Mouse (Mus musculus) hindbrain, embryonic 13.5 days (tissue): Measurements from ENCODE around the gene Ccdc62. TPM values are rescaled to one million over a fixed set of nuclear protein-coding genes. Genes with fewer than 3 reads are reported as not detected.

Experiments used
- ATAC-seq: fragments of 200-750 bp; cut with Nextera tagmentation; 2 replicates; pipeline ENCODE4 v1.8.0; 2017; ENCODE audit warnings: moderate TSS enrichment; ENCODE audit not compliant: low FRiP score
- H3K27ac ChIP-seq: fragments of 300-500 bp; sonication (generic); 2 replicates; pipeline ENCODE4 v1.5.1; 2015; ENCODE audit warnings: inconsistent platforms, mild to moderate bottlenecking, moderate library complexity
- H3K27me3 ChIP-seq: fragments of 300-500 bp; sonication (generic); 2 replicates; pipeline ENCODE4 v1.6.1; 2015; ENCODE audit warnings: mild to moderate bottlenecking, inconsistent platforms
- H3K36me3 ChIP-seq: fragments of 300-500 bp; sonication (generic); 2 replicates; pipeline ENCODE4 v1.6.1; 2015; ENCODE audit warnings: mild to moderate bottlenecking, inconsistent platforms
- H3K4me1 ChIP-seq: fragments of 300-500 bp; sonication (generic); replicated peaks from 2 replicates; pipeline ENCODE4 v1.6.1; 2015; ENCODE audit warnings: inconsistent platforms
- H3K4me2 ChIP-seq: fragments of 300-500 bp; sonication (generic); 2 replicates; pipeline ENCODE4 v1.6.1; 2015; ENCODE audit warnings: inconsistent platforms, mild to moderate bottlenecking, moderate library complexity
- H3K4me3 ChIP-seq: fragments of 300-500 bp; sonication (generic); 2 replicates; pipeline ENCODE4 v1.5.1; 2015; ENCODE audit warnings: mild to moderate bottlenecking, inconsistent platforms
- H3K9ac ChIP-seq: fragments of 300-500 bp; sonication (generic); 2 replicates; pipeline ENCODE4 v1.6.1; 2015; ENCODE audit warnings: mild to moderate bottlenecking, inconsistent platforms
- H3K9me3 ChIP-seq: fragments of 300-500 bp; sonication (generic); 2 replicates; pipeline ENCODE4 v1.6.1; 2016; ENCODE audit warnings: inconsistent platforms
- WGBS: fragments of 180-500 bp; shearing (Covaris S2); methylation state at CpG from one replicate; pipeline ENCODE4 v1.1.7; 2015; 5-methylcytosine and 5-hydroxymethylcytosine counted together
- polyA plus RNA-seq: library from polyadenylated mRNA; unstranded; fragments of >200 nt; fragmentation: Nextera tagmentation; extraction: Ambion mirVana; gene quantifications from 2 replicates; pipeline ENCODE4 v1.2.1, GENCODE M21; 2015

Ccdc62 gene
- polyA plus RNA-seq, 1 experiment from 2014 or later = 6.2 TPM

DNA sequence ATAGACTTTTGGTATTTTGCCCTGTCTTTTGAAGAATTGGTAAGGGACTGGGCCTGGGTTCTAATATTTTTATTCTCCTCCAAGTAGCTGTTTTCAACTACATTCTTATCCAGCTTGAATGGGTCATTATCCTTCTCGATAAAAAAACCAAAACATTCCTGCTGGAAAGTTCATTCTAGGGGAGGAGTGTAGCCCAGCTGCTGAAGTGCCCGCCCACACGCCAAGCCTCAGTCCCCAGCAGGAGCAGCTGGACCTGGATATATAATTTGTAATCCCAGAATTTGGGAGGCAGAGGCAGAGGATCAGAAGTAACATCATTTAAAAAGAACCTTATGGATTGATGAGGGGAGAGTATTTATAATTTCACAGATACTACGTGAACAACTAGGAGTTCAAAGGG is 16.1 kb downstream of the Ccdc62 start:
- no peak overlapping the region for H3K9ac ChIP-seq
- H3K27ac ChIP-seq = no peak overlapping the region
- no peak for ATAC-seq
- WGBS = 75% methylated on average over 4 of the region's 4 CpGs
- H3K4me2 ChIP-seq = no peak overlapping the region
- H3K4me1 ChIP-seq = no peaks in the 10 kb centered on the region
- H3K27me3 ChIP-seq = 0 out of 2 replicates have a peak, but pooled peaks cover 21% of the 10 kb centered on the region
- no peaks in the 10 kb centered on the region for H3K36me3 ChIP-seq
- H3K4me3 ChIP-seq = no peak overlapping the region
- H3K9me3 ChIP-seq = no peaks in the 10 kb centered on the region

DNA sequence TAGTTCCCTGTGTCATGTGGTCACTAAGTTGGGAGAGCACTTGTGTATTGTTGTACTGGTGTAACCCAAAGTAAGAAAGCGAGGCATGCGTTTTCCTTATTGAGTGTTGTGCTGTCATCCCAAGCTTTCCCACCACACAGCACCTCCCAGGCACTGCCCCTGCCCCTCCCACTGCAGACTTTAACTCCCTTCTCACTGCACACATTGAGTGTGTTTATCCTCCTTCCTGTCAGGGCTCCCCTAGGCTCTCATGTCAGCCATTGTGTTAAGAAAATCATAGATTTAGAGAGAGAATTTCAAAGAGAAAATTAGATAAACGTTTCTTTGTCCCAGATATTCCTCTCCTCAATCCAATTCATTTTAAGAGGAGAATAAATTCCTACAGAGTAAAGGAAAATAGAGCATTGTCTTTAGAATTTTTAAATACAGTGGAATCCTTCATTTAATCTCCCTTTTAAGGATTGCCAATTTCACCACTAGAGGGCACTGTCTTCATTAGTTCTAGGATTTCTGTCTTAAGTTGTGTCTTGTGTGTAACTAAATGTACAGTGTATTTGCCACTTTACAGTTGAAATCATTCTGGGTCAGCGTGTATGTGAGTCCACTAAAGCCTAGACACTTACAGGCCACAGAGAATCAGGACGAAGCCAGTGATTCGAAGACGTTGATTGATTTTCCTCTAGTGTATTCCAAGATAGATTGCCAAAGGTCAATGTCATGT is 16.7 kb downstream of the Ccdc62 start:
- WGBS = 52% methylated on average over 7 of the region's 7 CpGs
- Histone ChIP-seq H3K27ac (no peak overlapping the region), H3K9ac (no peak overlapping the region), H3K4me1 (no peaks in the 10 kb centered on the region), H3K4me2 (no peak overlapping the region), H3K9me3 (no peaks in the 10 kb centered on the region), H3K36me3 (no peaks in the 10 kb centered on the region), H3K27me3 (peaks cover 24% of the 10 kb centered on the region; the same call in 1 of the 2 replicates), H3K4me3 (no peak overlapping the region)
- no peak for ATAC-seq

DNA sequence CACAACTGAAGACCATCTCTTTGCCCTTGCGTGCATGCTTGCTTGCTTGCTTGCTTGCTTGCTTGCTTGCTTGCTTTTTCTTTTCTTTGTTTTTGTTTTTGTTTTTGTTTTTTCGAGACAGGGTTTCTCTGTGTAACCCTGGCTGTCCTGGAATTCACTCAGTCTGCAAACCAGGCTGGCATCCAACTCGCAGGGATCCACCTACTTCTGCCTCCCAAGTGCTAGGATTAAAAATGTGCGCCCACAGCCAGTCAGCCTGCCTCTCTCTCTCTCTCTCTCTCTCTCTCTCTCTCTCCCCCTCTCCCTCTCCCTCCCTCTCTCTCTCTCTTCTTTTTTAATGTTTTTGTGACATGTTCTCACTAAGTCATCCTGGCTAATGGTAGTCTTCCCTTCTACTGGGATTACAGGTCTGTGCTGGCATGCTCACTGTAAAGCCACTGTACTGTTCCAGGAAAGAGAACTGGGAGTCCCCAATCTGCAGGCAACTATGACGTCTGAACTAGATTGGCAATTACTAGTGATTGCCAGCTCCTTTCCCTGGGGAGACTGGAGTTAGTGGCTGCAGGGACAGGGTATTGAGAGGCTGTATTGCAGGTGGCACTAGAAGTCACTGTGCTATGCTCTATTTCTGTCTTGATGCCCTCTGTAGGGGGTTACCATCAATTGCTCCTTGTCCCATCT is 22.0 kb downstream of the Ccdc62 start:
- H3K4me3 ChIP-seq = no peak overlapping the region
- no peak overlapping the region for H3K27ac ChIP-seq
- H3K4me2 ChIP-seq = no peak overlapping the region
- 73% methylated on average over 5 of the region's 5 CpGs for WGBS
- no peaks in the 10 kb centered on the region for H3K36me3 ChIP-seq
- H3K9me3 ChIP-seq = no peaks in the 10 kb centered on the region
- H3K4me1 ChIP-seq = no peaks in the 10 kb centered on the region
- ATAC-seq = no peak
- H3K9ac ChIP-seq = no peak overlapping the region
- H3K27me3 ChIP-seq = peaks cover 20% of the 10 kb centered on the region; the same call in 1 of the 2 replicates

DNA sequence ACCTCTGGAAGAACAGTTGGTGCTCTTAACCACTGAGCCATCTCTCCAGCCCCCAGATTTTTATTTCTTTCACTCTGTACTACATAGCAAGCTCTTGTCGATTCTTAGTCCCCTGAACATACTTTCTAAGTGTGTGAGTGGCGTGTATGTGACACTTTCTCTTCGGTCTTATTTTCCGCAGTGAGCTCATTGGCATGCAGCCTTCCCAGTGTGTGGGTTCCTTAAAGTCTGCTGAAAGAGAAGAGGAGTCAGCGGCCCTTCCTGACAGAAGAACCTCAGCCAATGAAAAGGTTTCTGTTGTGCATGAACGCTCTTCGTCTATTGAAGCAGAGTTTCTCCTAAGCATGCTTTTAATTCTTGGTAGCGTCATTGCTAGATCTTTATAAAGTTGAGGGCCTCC is 26.7 kb downstream of the Ccdc62 start:
- Histone ChIP-seq H3K4me3 (no peak overlapping the region), H3K9me3 (no peaks in the 10 kb centered on the region), H3K4me1 (no peaks in the 10 kb centered on the region), H3K27ac (no peak overlapping the region), H3K27me3 (peaks cover 8% of the 10 kb centered on the region; the same call in 1 of the 2 replicates), H3K4me2 (no peak overlapping the region), H3K36me3 (no peaks in the 10 kb centered on the region), H3K9ac (no peak overlapping the region)
- 78% methylated on average over 8 of the region's 8 CpGs for WGBS
- ATAC-seq = no peak

DNA sequence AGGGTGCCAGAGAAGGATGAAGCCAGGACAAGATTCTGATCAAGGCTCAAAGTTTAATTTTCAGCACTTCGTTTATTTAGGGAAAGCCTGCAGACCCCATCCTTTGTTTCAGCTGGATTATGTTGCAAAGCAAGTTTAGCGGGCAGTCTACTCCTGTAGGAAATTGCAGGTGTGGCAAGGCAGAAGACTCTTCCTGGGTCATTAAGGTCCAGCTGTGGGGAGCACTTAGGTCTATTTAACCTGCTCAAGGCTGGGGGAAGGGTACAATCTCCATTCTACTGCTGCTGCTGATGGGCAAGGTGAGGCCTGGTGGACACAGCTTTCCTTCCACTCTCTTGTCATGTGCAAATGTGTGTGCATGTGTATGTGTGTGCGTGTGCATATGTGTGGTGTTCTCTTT is 28.5 kb downstream of the Ccdc62 start:
- no peaks in the 10 kb centered on the region for H3K9me3 ChIP-seq
- no peak overlapping the region; the same call in 1 of the 2 replicates for H3K9ac ChIP-seq
- peaks cover 6% of the 10 kb centered on the region; the same call in 1 of the 2 replicates for H3K27me3 ChIP-seq
- H3K4me2 ChIP-seq = no peak overlapping the region
- ATAC-seq = no peak
- H3K4me3 ChIP-seq = no peak overlapping the region
- 84% methylated on average over 3 of the region's 3 CpGs for WGBS
- no peaks in the 10 kb centered on the region for H3K4me1 ChIP-seq
- no peaks in the 10 kb centered on the region for H3K36me3 ChIP-seq
- no peak overlapping the region for H3K27ac ChIP-seq

DNA sequence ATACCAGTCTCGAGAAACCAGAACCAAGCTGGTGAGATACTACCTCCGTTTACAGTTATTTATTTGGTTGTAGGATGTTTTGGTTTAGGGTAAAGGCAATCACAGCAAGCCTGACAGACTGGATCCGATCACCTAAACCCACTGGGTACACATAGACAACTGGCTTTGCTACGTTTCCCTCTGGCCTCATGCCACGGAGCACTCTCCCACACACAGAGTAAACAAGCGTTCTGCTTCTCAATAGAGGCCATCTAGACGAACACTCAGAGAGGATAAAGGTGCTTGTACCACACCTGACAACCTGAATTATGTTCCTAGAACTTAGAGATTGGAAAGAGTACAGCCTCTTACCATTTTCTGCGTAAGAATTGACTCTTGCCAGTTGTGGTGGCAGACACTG is 29.6 kb downstream of the Ccdc62 start:
- Histone ChIP-seq H3K27me3 (peaks cover 3% of the 10 kb centered on the region; the same call in 1 of the 2 replicates), H3K9ac (no peak overlapping the region), H3K9me3 (no peaks in the 10 kb centered on the region), H3K4me1 (no peaks in the 10 kb centered on the region), H3K27ac (no peak overlapping the region), H3K36me3 (no peaks in the 10 kb centered on the region), H3K4me3 (no peak overlapping the region), H3K4me2 (no peak overlapping the region)
- ATAC-seq = no peak
- WGBS = 84% methylated on average over 8 of the region's 8 CpGs

DNA sequence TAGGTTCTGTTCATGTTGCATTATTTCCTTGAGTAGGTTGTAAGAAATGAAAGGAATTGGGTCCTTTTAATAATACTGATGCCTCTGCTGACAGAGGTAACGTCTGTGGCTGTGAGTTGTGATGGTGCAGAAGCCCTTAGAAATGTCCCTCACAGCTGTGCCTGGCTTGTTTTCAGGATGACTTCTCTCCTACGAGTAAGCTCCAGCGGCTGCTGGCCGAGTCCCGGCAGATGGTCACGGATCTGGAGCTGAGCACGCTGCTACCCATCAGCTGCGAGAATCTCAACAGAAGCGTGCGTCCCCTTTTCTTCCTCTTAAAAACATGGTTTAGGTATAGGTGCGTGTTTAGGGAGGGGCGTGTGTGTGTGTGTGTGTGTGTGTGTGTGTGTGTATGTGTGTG is 30.6 kb downstream of the Ccdc62 start:
- Histone ChIP-seq H3K27ac (no peak overlapping the region), H3K9me3 (no peaks in the 10 kb centered on the region), H3K36me3 (no peaks in the 10 kb centered on the region), H3K9ac (no peak overlapping the region), H3K4me3 (no peak overlapping the region), H3K4me2 (no peak overlapping the region), H3K27me3 (peaks cover 3% of the 10 kb centered on the region; the same call in 1 of the 2 replicates), H3K4me1 (no peaks in the 10 kb centered on the region)
- WGBS = 84% methylated on average over 12 of the region's 12 CpGs
- ATAC-seq = no peak

DNA sequence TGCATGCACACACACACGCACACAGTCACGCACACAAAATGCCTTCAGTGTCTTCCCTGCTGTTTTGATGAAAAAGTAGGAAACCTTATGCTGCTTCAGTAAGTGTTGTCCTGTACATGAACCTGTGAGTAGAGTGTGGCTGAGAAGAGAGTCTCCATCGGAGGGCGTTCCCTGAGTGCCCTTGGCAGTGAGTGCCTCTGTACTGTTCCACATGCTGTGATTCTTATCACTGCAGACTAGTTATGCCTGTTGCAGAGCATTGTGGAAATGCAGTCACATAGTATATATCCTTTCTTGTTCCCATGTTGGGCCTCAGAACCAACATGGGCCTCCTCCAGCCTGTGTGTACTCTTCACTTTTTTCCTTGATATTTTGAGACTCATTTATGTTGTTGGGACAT is 33.7 kb downstream of the Ccdc62 start:
- no peak for ATAC-seq
- Histone ChIP-seq H3K9ac (no peak overlapping the region), H3K27me3 (peaks cover 3% of the 10 kb centered on the region; the same call in 1 of the 2 replicates), H3K9me3 (no peaks in the 10 kb centered on the region), H3K4me3 (no peak overlapping the region), H3K4me2 (no peak overlapping the region), H3K4me1 (no peaks in the 10 kb centered on the region), H3K36me3 (no peaks in the 10 kb centered on the region), H3K27ac (no peak overlapping the region)
- 95% methylated on average over 4 of the region's 4 CpGs for WGBS

DNA sequence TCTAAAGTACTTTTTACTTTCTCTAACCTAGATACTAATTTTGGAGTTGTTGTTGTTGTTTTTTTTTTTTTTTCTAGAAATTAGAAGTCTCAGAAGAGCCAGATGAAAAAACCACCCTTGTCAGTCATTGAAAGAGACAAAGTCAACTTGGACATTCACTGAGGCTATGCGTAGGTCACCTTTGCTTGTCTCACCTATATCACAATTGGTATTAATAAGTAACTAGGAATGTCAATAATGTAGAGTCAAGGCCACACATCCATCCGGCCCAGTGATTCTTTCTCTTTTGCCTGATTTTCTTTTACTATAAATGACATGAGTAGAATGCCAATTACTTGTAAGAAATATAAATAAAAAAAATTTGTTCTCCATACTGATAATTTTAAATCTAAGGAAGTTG is 36.3 kb downstream of the Ccdc62 start:
- H3K4me1 ChIP-seq = no peaks in the 10 kb centered on the region
- no peak overlapping the region for H3K9ac ChIP-seq
- H3K36me3 ChIP-seq = no peaks in the 10 kb centered on the region
- WGBS = 98% methylated on average over 2 of the region's 2 CpGs
- no peaks in the 10 kb centered on the region for H3K9me3 ChIP-seq
- ATAC-seq = no peak
- H3K4me2 ChIP-seq = no peak overlapping the region
- H3K27me3 ChIP-seq = peaks cover 6% of the 10 kb centered on the region; the same call in 1 of the 2 replicates
- no peak overlapping the region for H3K27ac ChIP-seq
- no peak overlapping the region for H3K4me3 ChIP-seq

DNA sequence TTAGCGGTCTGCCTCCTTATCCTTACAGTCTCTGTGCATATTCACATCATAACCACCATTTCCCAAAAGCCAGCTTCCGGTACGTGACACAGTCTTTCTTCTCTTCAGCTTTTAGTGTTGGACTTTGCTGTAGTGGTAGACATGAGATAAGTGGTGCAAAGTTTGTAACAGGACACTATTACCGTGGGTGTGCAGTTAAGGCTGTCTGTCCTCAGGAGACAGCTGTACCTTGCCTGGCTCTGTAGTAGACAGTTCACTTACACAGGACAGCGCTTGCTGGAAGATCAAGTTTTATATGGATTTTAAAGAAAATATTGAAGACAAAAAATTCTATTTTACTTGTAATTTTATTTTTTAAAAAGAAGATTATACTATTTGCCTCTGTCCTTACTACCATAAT is 38.0 kb downstream of the Ccdc62 start:
- H3K4me3 ChIP-seq = no peak overlapping the region
- no peak overlapping the region for H3K9ac ChIP-seq
- 90% methylated on average over 5 of the region's 5 CpGs for WGBS
- H3K27ac ChIP-seq = no peak overlapping the region
- peaks cover 6% of the 10 kb centered on the region for H3K4me1 ChIP-seq
- H3K4me2 ChIP-seq = no peak overlapping the region
- no peak for ATAC-seq
- H3K36me3 ChIP-seq = no peaks in the 10 kb centered on the region
- no peaks in the 10 kb centered on the region for H3K9me3 ChIP-seq
- peaks cover 10% of the 10 kb centered on the region; the same call in 1 of the 2 replicates for H3K27me3 ChIP-seq

DNA sequence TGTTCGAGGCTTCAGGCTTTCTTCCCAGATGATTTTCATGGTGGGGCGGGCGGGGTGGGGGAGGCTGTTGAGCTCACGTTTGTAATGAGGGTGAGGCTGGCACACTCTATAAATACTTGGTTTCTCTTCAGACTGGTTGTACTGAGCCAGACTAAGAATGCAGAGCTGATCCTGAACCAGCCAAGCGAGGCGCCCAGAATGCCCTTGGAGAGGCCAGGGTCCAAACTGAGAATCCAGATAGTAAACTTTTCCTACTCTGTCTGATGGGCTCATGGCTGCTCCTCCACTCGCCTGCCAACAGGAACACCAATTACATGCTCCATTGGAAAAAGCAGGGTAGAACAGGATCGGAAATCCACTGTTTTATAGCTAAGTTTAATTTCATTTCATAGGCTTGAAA is 38.7 kb downstream of the Ccdc62 start:
- Histone ChIP-seq H3K4me2 (no peak overlapping the region), H3K27ac (no peak overlapping the region), H3K36me3 (no peaks in the 10 kb centered on the region), H3K9me3 (no peaks in the 10 kb centered on the region), H3K27me3 (peaks cover 10% of the 10 kb centered on the region; the same call in 1 of the 2 replicates), H3K4me1 (peaks cover 9% of the 10 kb centered on the region), H3K9ac (no peak overlapping the region), H3K4me3 (no peak overlapping the region)
- 69% methylated on average over 8 of the region's 8 CpGs for WGBS
- no peak for ATAC-seq

DNA sequence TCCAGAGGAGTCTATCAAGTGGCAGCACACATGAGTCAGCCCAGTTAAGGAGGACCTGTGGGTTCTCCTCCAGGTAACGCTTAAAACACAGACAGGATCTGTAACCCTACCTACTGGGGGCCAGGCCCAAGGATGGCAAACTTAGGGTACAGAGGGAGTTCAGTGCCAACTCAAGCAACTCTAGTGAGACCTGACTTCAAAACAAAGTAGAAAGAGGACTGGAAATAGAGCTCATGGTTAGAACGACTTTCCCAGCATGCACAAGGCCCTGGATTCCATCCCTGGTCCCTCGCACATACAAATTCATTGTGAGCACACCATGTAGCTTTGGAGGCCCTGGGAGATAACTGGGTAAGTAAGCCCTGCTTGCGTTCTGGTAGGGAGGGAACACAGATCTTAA is 40.1 kb downstream of the Ccdc62 start:
- Histone ChIP-seq H3K27me3 (peaks cover 15% of the 10 kb centered on the region), H3K36me3 (no peaks in the 10 kb centered on the region), H3K4me2 (no peak overlapping the region), H3K27ac (no peak overlapping the region), H3K4me1 (peaks cover 23% of the 10 kb centered on the region), H3K9me3 (no peaks in the 10 kb centered on the region), H3K9ac (no peak overlapping the region), H3K4me3 (no peak overlapping the region)
- no peak for ATAC-seq
- WGBS = 88% methylated on average over 4 of the region's 4 CpGs

DNA sequence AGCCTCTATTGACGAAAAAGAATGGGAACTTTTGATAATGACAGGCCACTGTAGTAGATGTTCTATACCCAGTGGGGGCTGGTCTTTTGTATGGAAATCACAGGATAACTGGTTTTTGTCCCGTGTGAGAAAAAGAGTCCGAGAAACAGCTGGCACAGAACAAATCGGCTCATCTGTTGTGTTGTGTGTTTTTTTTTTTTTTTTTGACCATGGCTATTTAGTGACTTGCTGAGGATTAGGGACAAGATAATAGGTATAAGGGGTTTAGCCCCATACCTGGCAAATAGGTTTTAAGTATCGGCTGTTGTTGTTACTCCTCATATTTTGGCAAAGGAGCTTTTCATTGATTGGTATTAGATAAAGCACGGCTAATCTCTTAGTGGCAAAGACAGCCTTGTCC is 42.0 kb downstream of the Ccdc62 start:
- WGBS = 53% methylated on average over 6 of the region's 6 CpGs
- Histone ChIP-seq H3K27ac (no peak overlapping the region), H3K4me2 (no peak overlapping the region), H3K9ac (no peak overlapping the region), H3K27me3 (peaks cover 34% of the 10 kb centered on the region), H3K9me3 (no peaks in the 10 kb centered on the region), H3K4me1 (peaks cover 36% of the 10 kb centered on the region), H3K36me3 (no peaks in the 10 kb centered on the region), H3K4me3 (no peak overlapping the region)
- no peak for ATAC-seq
